Mouse (Mus musculus) stomach, embryonic 16.5 days (tissue): ENCODE data around the gene Lce3d. TPM values are rescaled to one million over a fixed set of nuclear protein-coding genes. Genes with fewer than 3 reads are reported as not detected.
A peak's percentile ranks its signal among the peaks of the same experiment; 100 is the strongest.

Source experiments
- ATAC-seq: fragments of 200-750 bp; cut with Nextera tagmentation; 2 replicates; pipeline ENCODE4 v1.8.0; 2017; ENCODE audit warnings: moderate number of reproducible peaks, moderate TSS enrichment; ENCODE audit not compliant: insufficient read depth, low FRiP score
- H3K27ac ChIP-seq: fragments of 300-500 bp; sonication (generic); 2 replicates; pipeline ENCODE4 v1.5.1; 2014; ENCODE audit warnings: low read length
- H3K27me3 ChIP-seq: fragments of 300-500 bp; sonication (generic); 2 replicates; pipeline ENCODE4 v1.6.1; 2014; ENCODE audit warnings: low read length, control low read depth, mixed read lengths; ENCODE audit not compliant: control insufficient read depth, insufficient read depth
- H3K36me3 ChIP-seq: fragments of 300-500 bp; sonication (generic); 2 replicates; pipeline ENCODE4 v1.6.1; 2014; ENCODE audit warnings: low read length; ENCODE audit not compliant: control insufficient read depth, insufficient read depth
- H3K4me1 ChIP-seq: fragments of 300-500 bp; sonication (generic); 2 replicates; pipeline ENCODE4 v1.6.1; 2014; ENCODE audit warnings: low read length, control low read depth, mixed read lengths; ENCODE audit not compliant: control insufficient read depth, insufficient read depth
- H3K4me2 ChIP-seq: fragments of 300-500 bp; sonication (generic); 2 replicates; pipeline ENCODE4 v1.6.1; 2014; ENCODE audit warnings: low read depth, low read length, mixed read lengths
- H3K4me3 ChIP-seq: fragments of 300-500 bp; sonication (generic); replicated peaks from 2 replicates; pipeline ENCODE4 v1.5.1; 2014; ENCODE audit warnings: mild to moderate bottlenecking, low read length
- H3K9ac ChIP-seq: fragments of 300-500 bp; sonication (generic); 2 replicates; pipeline ENCODE4 v1.6.1; 2014; ENCODE audit warnings: low read length
- H3K9me3 ChIP-seq: fragments of 300-500 bp; sonication (generic); replicated peaks from 2 replicates; pipeline ENCODE4 v1.6.1; 2016; ENCODE audit warnings: low read length, control low read depth; ENCODE audit not compliant: control insufficient read depth
- WGBS: fragments of 180-500 bp; shearing (Covaris S2); extraction: QIAGEN DNeasy Blood & Tissue Kit; methylation state at CpG from one replicate; pipeline ENCODE4 v1.1.7; 2014; 5-methylcytosine and 5-hydroxymethylcytosine counted together
- polyA plus RNA-seq: library from polyadenylated mRNA; unstranded; fragments of >200 nt; fragmentation: Nextera tagmentation; extraction: Ambion mirVana; gene quantifications from 2 replicates; pipeline ENCODE4 v1.2.1, GENCODE M21; 2015

The Lce3d gene
- polyA plus RNA-seq, 1 experiment from 2014 or later, result not detected

DNA sequence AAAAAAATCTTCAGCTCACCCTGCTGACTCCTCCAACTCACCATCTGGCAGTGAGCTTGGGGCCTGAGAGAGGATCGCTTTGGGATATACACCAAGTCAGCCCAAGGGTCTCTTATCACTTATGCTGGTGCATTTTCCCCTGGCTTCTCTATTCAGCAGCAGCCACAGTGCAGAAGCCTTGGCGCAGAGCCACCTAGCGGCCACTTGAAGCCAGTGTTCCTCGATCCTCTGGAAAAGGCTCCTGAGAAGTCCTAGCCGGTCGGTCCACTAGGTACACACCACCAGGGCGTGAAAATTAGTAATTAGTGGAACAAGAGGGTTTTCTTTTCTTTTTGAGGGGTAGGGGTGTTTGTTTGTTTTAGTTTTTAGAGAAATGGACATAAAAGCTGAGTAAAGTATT, 41.5 kb downstream of the Lce3d start:
- 3% methylated on average over 7 of the region's 7 CpGs for WGBS
- Histone ChIP-seq H3K4me3 (no peak overlapping the region), H3K9me3 (no peaks in the 10 kb centered on the region), H3K4me2 (no peak overlapping the region), H3K27me3 (no peaks in the 10 kb centered on the region), H3K4me1 (no peaks in the 10 kb centered on the region), H3K9ac (no peak overlapping the region), H3K27ac (no peak overlapping the region), H3K36me3 (no peaks in the 10 kb centered on the region)
- ATAC-seq, result peak; percentile 73; the same call in 1 of the 2 replicates

DNA sequence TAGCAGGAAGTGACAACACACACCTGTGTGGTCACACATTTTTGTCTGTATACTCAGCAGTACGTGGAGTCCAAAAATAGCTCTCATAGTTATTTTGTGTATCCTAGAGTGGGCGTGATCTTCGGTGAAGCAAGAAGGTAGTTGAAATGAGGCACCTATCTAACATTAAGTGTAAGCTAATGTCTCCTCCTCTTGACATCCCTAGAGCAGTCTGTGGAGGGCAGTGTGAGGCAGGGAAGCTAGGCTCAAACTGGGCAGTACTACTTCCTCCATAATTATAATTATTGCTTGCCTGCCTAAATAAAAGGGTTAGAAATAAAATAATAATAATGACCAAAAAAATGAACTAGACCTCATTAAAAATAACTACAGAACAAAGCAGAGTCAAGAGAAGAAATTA, 43.4 kb downstream of the Lce3d start:
- H3K9me3 ChIP-seq, result no peaks in the 10 kb centered on the region
- ATAC-seq, result no peak
- no peaks in the 10 kb centered on the region for H3K36me3 ChIP-seq
- no peaks in the 10 kb centered on the region for H3K27me3 ChIP-seq
- no peaks in the 10 kb centered on the region for H3K4me1 ChIP-seq
- H3K4me3 ChIP-seq, result no peak overlapping the region
- 66% methylated on average over 3 of the region's 3 CpGs for WGBS
- H3K27ac ChIP-seq, result no peak overlapping the region
- H3K4me2 ChIP-seq, result no peak overlapping the region
- H3K9ac ChIP-seq, result no peak overlapping the region

DNA sequence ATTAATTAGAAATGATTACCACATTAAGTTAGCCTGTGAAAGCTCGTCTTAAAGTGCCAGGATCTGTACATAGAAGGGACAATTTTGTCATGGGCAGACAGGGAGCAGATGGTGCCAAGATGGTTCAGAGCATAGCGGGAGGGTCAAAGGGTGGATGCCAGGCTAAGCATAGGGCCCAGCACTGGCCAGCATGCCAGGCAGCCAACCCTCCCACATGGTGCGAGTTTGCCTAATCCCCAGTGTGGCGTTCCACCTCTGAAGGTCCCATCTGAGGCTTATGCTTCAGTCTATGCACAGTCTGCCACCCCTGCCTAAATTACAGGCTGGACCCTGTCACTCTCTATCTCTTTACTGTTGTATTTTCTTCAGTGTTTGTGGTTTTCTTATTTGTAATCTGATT, 45.7 kb downstream of the Lce3d start:
- ATAC-seq, result no peak
- no peaks in the 10 kb centered on the region for H3K27me3 ChIP-seq
- no peaks in the 10 kb centered on the region for H3K36me3 ChIP-seq
- H3K9ac ChIP-seq, result no peak overlapping the region
- H3K4me3 ChIP-seq, result no peak overlapping the region
- no peaks in the 10 kb centered on the region for H3K4me1 ChIP-seq
- 73% methylated on average over 4 of the region's 4 CpGs for WGBS
- H3K9me3 ChIP-seq, result no peaks in the 10 kb centered on the region
- no peak overlapping the region for H3K27ac ChIP-seq
- H3K4me2 ChIP-seq, result no peak overlapping the region

Other genes with a start within 250 kb of the Lce3d start
- not detected in 2 replicates for gene Lce1e, start 248.3 kb upstream of the Lce3d start, polyA plus RNA-seq
- gene Lce1f, start 237.0 kb upstream of the Lce3d start, polyA plus RNA-seq, result not detected in 2 replicates
- gene Gm38119, start 218.3 kb upstream of the Lce3d start, polyA plus RNA-seq, result not detected in 2 replicates
- not detected in 2 replicates for gene Lce1g, start 205.1 kb upstream of the Lce3d start, polyA plus RNA-seq
- gene Lce1h, start 192.3 kb upstream of the Lce3d start, polyA plus RNA-seq, result not detected in 2 replicates
- gene Lce1i, start 178.5 kb upstream of the Lce3d start, polyA plus RNA-seq, result 0.32 TPM in 1 of 2 replicates, not detected in the other
- not detected in 2 replicates for gene Lce1j, start 166.9 kb upstream of the Lce3d start, polyA plus RNA-seq
- gene Lce1k, start 149.5 kb upstream of the Lce3d start, polyA plus RNA-seq, result not detected in 2 replicates
- gene Kprp, start 130.1 kb upstream of the Lce3d start, polyA plus RNA-seq, result 0.84 and 1.4 TPM in 2 replicates
- gene Lce1l, start 106.1 kb upstream of the Lce3d start, polyA plus RNA-seq, result not detected in 2 replicates
- not detected in 2 replicates for gene 2310050C09Rik, start 87.2 kb upstream of the Lce3d start, polyA plus RNA-seq
- gene Lce3a, start 31.2 kb upstream of the Lce3d start, polyA plus RNA-seq, result 7.5 and 10.8 TPM in 2 replicates
- 1.7 and 2.1 TPM in 2 replicates for gene Lce3b, start 24.4 kb upstream of the Lce3d start, polyA plus RNA-seq
- 3.7 and 4.0 TPM in 2 replicates for gene Lce3c, start 12.9 kb upstream of the Lce3d start, polyA plus RNA-seq
- gene Lce3e, start 9.7 kb downstream of the Lce3d start, polyA plus RNA-seq, result 5.9 TPM in 2 replicates
- gene Lce3f, start 34.8 kb downstream of the Lce3d start, polyA plus RNA-seq, result 25.6 and 36.2 TPM in 2 replicates
- gene Crct1, start 58.3 kb downstream of the Lce3d start, polyA plus RNA-seq, result 83.5 and 173 TPM in 2 replicates
- gene Lce1m, start 61.7 kb downstream of the Lce3d start, polyA plus RNA-seq, result 0.15 TPM in 1 of 2 replicates, not detected in the other
- not detected in 2 replicates for gene Gm4858, start 111.4 kb downstream of the Lce3d start, polyA plus RNA-seq
- 1.6 and 2.4 TPM in 2 replicates for gene Crnn, start 187.4 kb downstream of the Lce3d start, polyA plus RNA-seq
- not detected in 2 replicates for gene Flg2, start 239.9 kb downstream of the Lce3d start, polyA plus RNA-seq